Mouse (Mus musculus) liver, embryonic 16.5 days (tissue): ENCODE data around the gene Kcnd2. TPM values are rescaled to one million over a fixed set of nuclear protein-coding genes. Genes with fewer than 3 reads are reported as not detected.
A peak's percentile ranks its signal among the peaks of the same experiment; 100 is the strongest.

Experiments
- ATAC-seq: fragments of 200-750 bp; cut with Nextera tagmentation; 2 replicates; pipeline ENCODE4 v1.8.0; 2017; ENCODE audit warnings: low read depth, mild to moderate bottlenecking, moderate number of reproducible peaks, moderate library complexity
- H3K27ac ChIP-seq: fragments of 300-500 bp; sonication (generic); 2 replicates; pipeline ENCODE4 v1.5.1; 2014; ENCODE audit warnings: mild to moderate bottlenecking, low read length
- H3K27me3 ChIP-seq: fragments of 300-500 bp; sonication (generic); 2 replicates; pipeline ENCODE4 v1.6.1; 2014; ENCODE audit warnings: low read depth, low read length, mixed read lengths; ENCODE audit not compliant: control insufficient read depth, insufficient read depth
- H3K36me3 ChIP-seq: fragments of 300-500 bp; sonication (generic); 2 replicates; pipeline ENCODE4 v1.6.1; 2014; ENCODE audit warnings: mild to moderate bottlenecking; ENCODE audit not compliant: control insufficient read depth, insufficient read depth
- H3K4me1 ChIP-seq: fragments of 300-500 bp; sonication (generic); 2 replicates; pipeline ENCODE4 v1.6.1; 2014; ENCODE audit warnings: low read depth, low read length, mixed read lengths; ENCODE audit not compliant: control insufficient read depth
- H3K4me2 ChIP-seq: fragments of 300-500 bp; sonication (generic); 2 replicates; pipeline ENCODE4 v1.6.1; 2014; ENCODE audit warnings: low read depth, low read length, mixed read lengths
- H3K4me3 ChIP-seq: fragments of 300-500 bp; sonication (generic); 2 replicates; pipeline ENCODE4 v1.5.1; 2014; ENCODE audit warnings: low read depth, mild to moderate bottlenecking, low read length
- H3K9ac ChIP-seq: fragments of 300-500 bp; sonication (generic); 2 replicates; pipeline ENCODE4 v1.6.1; 2014; ENCODE audit warnings: low read depth, low read length
- H3K9me3 ChIP-seq: fragments of 300-500 bp; sonication (generic); replicated peaks from 2 replicates; pipeline ENCODE4 v1.6.1; 2016; ENCODE audit warnings: low read length; ENCODE audit not compliant: control insufficient read depth
- WGBS: fragments of 180-500 bp; shearing (Covaris S2); extraction: QIAGEN DNeasy Blood & Tissue Kit; methylation state at CpG from one replicate; pipeline ENCODE4 v1.1.7; 2014; ENCODE audit not compliant: insufficient replicate concordance; 5-methylcytosine and 5-hydroxymethylcytosine counted together
- polyA plus RNA-seq: library from polyadenylated mRNA; unstranded; fragments of >200 nt; fragmentation: Nextera tagmentation; extraction: Ambion mirVana; gene quantifications from 2 replicates; pipeline ENCODE4 v1.2.1, GENCODE M21; 2015

Kcnd2 gene
- polyA plus RNA-seq = not detected in 2 replicates

DNA sequence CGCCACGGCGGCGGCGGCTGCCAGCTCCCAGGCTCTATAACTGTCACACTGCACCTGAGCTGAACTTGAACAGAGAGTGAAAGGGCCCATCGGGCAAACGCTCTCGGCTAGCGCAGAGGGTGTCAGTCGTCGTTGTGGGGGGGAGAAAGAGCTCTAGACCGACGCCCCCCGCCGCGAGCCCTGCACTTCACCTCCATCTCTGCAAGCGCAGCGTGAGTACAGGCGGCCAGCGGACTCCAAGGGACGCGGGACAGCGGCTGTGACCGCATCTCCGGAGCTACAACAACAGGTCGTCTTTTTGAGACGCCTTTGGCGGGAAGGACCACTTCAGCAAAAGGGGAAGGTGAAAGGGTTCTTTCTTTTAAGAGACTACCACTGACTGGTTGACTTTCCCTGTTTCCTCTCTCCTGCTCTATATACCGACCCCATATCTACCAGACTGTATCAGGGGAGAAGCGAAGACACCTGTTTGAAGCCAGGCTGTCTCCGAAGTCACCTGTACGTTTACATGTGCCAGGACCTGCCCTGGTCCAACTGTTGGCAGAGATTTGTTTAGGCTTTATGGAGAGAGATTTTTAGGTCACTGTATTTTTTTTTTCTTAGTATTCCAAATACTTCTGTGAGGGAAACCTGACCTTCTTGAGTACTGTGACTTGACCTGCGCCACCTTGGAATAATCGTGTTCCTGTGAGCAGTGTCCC is at the start of gene Kcnd2:
Gene Kcnd2, plus strand, starts transcription at position 13 of the 701 bp plus-strand sequence.
- no peaks in the 10 kb centered on the region for H3K4me1 ChIP-seq
- no peaks in the 10 kb centered on the region for H3K36me3 ChIP-seq
- H3K4me3 ChIP-seq = peak within 1 kb of the TSS; percentile 44
- H3K27ac ChIP-seq = no peak within 1 kb of the TSS
- no peak for ATAC-seq
- H3K27me3 ChIP-seq = peaks cover 27% of the 10 kb centered on the region
- peak within 1 kb of the TSS; percentile 65 for H3K4me2 ChIP-seq
- no peaks in the 10 kb centered on the region for H3K9me3 ChIP-seq
- WGBS = 8% methylated on average over 34 of the region's 34 CpGs
- no peak within 1 kb of the TSS for H3K9ac ChIP-seq

DNA sequence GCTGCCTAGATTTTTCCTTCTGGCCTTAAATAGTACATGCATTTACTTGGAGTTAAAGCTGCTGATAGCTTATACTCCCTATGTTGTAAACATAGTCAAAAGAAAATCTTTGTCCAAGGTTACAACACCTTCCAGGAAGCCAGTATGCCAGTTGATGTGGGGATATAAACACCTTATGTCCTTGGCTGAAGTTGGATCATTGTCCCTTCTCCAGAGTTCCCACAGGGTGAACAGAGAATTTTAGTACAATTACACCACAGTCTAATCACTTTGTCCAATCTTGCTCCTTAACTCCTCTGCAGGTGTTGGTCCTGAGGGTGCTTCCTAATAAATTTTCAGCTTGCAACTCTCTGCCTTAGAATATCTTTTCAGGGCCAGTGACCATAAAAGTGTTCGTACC is 48.7 kb upstream of the Kcnd2 start:
- H3K4me3 ChIP-seq = no peak overlapping the region
- H3K4me1 ChIP-seq = no peaks in the 10 kb centered on the region
- no peak overlapping the region for H3K27ac ChIP-seq
- 42% methylated on average over 1 of the region's 1 CpGs for WGBS
- H3K27me3 ChIP-seq = no peaks in the 10 kb centered on the region
- H3K9ac ChIP-seq = no peak overlapping the region
- H3K36me3 ChIP-seq = no peaks in the 10 kb centered on the region
- H3K9me3 ChIP-seq = no peaks in the 10 kb centered on the region
- ATAC-seq = no peak
- no peak overlapping the region for H3K4me2 ChIP-seq

DNA sequence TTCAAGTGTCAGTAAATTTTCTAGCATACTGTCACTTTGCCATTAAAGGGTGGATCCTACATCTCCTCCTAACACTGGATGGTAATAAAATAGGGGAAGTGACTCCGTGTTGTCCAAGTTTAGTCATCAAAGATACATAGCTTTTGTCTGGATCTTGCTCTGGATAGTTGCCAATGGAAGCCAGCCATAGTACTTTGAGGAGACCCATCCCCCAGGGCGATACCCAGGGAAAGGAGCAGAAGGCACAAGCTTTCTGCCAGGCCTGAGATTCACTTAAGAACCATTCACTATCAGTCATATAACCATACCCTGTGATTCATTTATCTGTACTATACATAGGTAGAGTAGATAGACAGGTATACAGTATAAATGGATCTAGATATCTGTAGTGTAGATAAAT is 20.0 kb upstream of the Kcnd2 start:
- Histone ChIP-seq H3K36me3 (no peaks in the 10 kb centered on the region), H3K4me3 (no peak overlapping the region), H3K27me3 (no peaks in the 10 kb centered on the region), H3K4me2 (no peak overlapping the region), H3K27ac (no peak overlapping the region), H3K9ac (no peak overlapping the region), H3K4me1 (no peaks in the 10 kb centered on the region), H3K9me3 (no peaks in the 10 kb centered on the region)
- WGBS = 52% methylated on average over 2 of the region's 2 CpGs
- ATAC-seq = no peak

DNA sequence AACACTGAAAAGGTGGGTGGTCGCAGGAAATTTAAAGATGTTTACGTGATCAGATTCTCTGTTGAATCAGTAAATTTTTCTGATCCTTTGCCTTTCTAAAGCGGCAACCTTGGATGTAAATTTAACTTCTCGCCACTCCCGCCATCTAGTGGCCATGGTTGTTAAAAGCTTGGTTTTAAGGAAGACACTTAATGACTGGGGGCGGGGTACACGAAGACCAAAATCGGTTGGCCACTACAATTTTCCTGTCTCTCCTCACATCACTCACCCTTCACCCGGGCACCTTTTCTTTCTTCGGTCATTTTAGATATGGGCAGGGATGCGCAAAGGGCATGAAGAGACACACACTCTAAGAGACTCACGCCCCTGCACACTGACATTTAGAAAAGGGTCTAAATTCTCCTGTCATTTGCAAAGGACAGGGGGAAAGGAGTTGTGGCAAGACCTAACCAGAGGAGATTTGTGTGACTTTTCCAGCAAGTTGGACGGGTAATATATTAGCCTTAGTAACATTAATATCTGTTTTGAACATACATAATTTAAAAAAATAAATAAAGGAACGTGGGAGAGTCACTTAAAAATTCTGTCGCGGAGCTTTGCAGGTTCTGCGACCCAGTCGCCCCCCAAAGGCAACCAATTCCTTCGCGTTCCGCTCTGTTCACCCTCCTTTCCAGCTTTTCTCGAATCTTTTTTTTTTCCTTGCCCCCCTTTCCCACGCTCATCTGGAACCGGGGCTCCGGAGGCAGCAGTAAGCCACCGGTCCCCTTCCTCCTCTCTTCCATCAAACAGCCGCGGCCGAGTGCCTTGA is 1.2 kb upstream of the Kcnd2 start:
- no peak overlapping the region for H3K9ac ChIP-seq
- 2% methylated on average over 29 of the region's 29 CpGs for WGBS
- H3K27ac ChIP-seq = no peak overlapping the region
- H3K4me1 ChIP-seq = no peaks in the 10 kb centered on the region
- H3K27me3 ChIP-seq = peaks cover 27% of the 10 kb centered on the region
- no peak for ATAC-seq
- H3K36me3 ChIP-seq = no peaks in the 10 kb centered on the region
- no peaks in the 10 kb centered on the region for H3K9me3 ChIP-seq
- peak overlapping the region; percentile 44 for H3K4me3 ChIP-seq
- peak overlapping the region; percentile 65 for H3K4me2 ChIP-seq

DNA sequence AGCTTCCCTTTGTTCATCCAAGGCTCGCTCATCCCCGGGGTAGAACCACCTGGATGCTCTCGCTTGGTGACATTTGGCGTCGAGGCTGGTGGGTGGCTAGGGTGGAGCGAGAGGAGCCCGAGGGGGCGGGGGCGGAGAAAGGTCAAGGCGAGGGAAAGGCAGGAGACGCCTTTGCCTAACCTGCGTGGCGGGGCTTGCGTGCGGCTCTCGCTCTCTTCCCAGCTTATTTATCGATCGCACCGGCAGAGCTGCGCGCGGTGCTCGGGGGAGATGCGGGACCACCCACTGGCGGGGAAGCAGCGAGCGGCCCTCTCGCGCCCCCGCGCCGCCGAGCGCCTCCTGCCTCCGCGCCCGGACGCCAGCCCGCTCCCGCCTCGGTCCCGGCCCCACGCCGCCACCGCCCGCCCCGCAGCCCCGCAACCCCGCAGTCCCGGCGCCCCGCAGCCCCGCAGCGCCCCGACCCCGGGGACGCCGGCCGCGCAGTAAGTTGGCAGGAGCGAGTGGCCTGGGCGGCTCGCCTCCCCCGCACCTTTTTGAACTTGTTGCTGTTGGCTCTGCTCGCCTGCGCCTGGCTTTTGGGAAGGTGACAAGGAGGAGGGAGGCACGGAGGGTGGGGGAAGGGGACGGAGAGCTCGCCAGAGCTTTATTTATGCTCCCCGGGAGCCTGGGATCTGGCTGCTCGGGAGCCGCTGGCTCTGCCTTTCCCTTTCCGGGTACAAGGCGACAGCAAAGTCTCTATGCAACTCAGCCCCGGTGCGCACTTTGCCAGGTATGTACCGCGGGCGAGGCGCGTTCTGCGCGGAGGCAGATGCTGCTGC is 421 bp upstream of the Kcnd2 start:
- WGBS = under 1% methylated on average over 72 of the region's 83 CpGs
- peak overlapping the region; percentile 65 for H3K4me2 ChIP-seq
- H3K9ac ChIP-seq = no peak overlapping the region
- no peaks in the 10 kb centered on the region for H3K36me3 ChIP-seq
- no peaks in the 10 kb centered on the region for H3K9me3 ChIP-seq
- no peaks in the 10 kb centered on the region for H3K4me1 ChIP-seq
- ATAC-seq = no peak
- peaks cover 27% of the 10 kb centered on the region for H3K27me3 ChIP-seq
- peak overlapping the region; percentile 44 for H3K4me3 ChIP-seq
- H3K27ac ChIP-seq = no peak overlapping the region

DNA sequence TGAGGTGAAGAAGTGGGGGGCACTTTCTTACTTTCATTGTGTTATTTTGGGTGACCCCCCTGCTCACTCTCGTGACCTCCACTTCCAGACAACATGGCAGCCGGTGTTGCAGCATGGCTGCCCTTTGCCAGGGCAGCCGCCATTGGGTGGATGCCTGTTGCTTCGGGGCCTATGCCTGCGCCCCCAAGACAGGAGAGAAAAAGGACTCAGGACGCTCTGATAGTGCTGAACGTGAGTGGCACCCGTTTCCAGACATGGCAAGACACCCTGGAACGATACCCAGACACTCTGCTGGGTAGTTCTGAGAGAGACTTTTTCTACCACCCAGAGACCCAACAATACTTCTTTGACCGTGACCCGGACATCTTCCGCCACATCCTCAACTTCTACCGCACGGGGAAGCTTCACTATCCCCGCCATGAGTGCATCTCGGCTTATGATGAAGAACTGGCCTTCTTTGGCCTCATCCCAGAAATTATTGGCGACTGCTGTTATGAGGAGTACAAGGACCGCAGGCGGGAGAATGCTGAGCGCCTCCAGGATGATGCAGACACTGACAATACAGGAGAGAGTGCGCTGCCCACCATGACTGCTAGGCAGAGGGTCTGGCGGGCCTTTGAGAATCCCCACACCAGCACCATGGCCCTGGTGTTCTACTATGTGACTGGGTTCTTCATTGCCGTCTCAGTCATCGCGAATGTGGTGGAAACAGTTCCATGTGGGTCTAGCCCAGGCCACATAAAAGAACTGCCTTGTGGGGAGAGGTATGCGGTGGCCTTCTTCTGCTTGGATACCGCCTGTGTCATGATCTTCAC is 1.1 kb downstream of the Kcnd2 start:
- Histone ChIP-seq H3K4me1 (no peaks in the 10 kb centered on the region), H3K9me3 (no peaks in the 10 kb centered on the region), H3K4me3 (no peak overlapping the region), H3K4me2 (no peak overlapping the region), H3K27me3 (peaks cover 27% of the 10 kb centered on the region), H3K9ac (no peak overlapping the region), H3K27ac (no peak overlapping the region), H3K36me3 (no peaks in the 10 kb centered on the region)
- WGBS = 68% methylated on average over 27 of the region's 27 CpGs
- no peak for ATAC-seq

DNA sequence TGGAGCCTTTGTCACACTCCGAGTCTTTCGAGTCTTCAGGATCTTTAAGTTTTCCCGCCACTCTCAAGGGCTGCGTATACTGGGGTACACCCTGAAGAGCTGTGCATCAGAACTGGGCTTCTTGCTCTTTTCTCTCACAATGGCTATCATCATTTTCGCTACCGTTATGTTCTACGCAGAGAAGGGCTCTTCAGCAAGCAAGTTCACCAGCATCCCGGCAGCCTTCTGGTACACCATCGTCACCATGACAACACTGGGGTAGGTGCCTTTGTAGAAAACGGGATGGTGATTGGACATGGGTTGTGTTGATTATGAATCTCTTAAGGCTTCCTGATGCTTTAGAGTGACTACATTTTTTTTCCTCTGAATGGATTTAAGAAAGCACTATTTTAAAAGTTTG is 1.9 kb downstream of the Kcnd2 start:
- ATAC-seq = no peak
- no peak overlapping the region for H3K4me3 ChIP-seq
- no peaks in the 10 kb centered on the region for H3K9me3 ChIP-seq

DNA sequence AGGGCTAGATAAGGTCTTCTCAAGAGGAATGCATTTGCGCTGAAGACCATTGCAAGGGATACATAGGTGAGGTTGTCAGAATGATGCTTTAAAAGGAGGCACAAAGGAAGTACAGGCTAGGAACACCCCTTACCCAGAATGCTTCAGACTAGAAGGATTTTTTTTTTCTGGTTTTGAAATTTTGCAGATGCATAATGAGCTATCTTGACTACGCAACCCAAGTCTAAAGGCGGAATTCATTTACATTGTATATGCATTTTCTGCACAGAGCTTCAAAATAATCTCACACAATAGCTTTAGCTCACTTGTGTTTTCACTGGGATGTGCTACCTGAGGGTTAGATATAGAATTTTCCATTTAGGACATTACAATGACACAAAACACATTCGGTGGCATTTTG is 10.8 kb downstream of the Kcnd2 start:
- WGBS = 82% methylated on average over 4 of the region's 4 CpGs
- no peak for ATAC-seq
- H3K4me1 ChIP-seq = no peaks in the 10 kb centered on the region

More for the DNA sequence above, 1.9 kb downstream of the Kcnd2 start:
- peaks cover 27% of the 10 kb centered on the region for H3K27me3 ChIP-seq
- H3K36me3 ChIP-seq = no peaks in the 10 kb centered on the region
- no peaks in the 10 kb centered on the region for H3K4me1 ChIP-seq
- H3K9ac ChIP-seq = no peak overlapping the region
- H3K4me2 ChIP-seq = no peak overlapping the region
- whole genome bisulfite sequencing = 70% methylated on average over 10 of the region's 10 CpGs
- H3K27ac ChIP-seq = no peak overlapping the region

More for the DNA sequence above, 10.8 kb downstream of the Kcnd2 start:
- H3K4me2 ChIP-seq = no peak overlapping the region
- no peak overlapping the region for H3K27ac ChIP-seq
- no peak overlapping the region for H3K4me3 ChIP-seq
- no peaks in the 10 kb centered on the region for H3K36me3 ChIP-seq
- no peaks in the 10 kb centered on the region for H3K27me3 ChIP-seq
- no peaks in the 10 kb centered on the region for H3K9me3 ChIP-seq
- no peak overlapping the region for H3K9ac ChIP-seq
